Mouse (Mus musculus) yolk sac, embryonic 10.5 days (tissue): Measurements from ENCODE around the gene Faf1.

Experiments
- DNase-seq: peaks from one replicate; pipeline ENCODE4 v3.0.0-alpha.2; 2017; ENCODE audit warnings: low spot score

The Faf1 gene

GRCm38 (mm10) chr4:109676218-109677215, at the start of gene Faf1:
TSS of gene Faf1 (plus strand) at chr4:109676588.
- DNase-seq = peak; percentile 98

GRCm38 (mm10) chr4:109630215-109630614, 46.2 kb upstream of the Faf1 start:
- no peak for DNase-seq

- no peak for DNase-seq
Observed at GRCm38 (mm10) chr4:109631029-109631428, 45.4 kb upstream of the Faf1 start.

- no peak for DNase-seq
Observed at GRCm38 (mm10) chr4:109634971-109635370, 41.4 kb upstream of the Faf1 start.

GRCm38 (mm10) chr4:109639356-109639755, 37.0 kb upstream of the Faf1 start:
- no peak for DNase-seq

GRCm38 (mm10) chr4:109640141-109640540, 36.2 kb upstream of the Faf1 start:
- DNase-seq = peak; percentile 42

GRCm38 (mm10) chr4:109641451-109641850, 34.9 kb upstream of the Faf1 start:
- DNase-seq = no peak

- DNase-seq = no peak
Observed at GRCm38 (mm10) chr4:109647281-109647680, 29.1 kb upstream of the Faf1 start.

GRCm38 (mm10) chr4:109649331-109649730, 27.1 kb upstream of the Faf1 start:
- no peak for DNase-seq

GRCm38 (mm10) chr4:109653251-109653650, 23.1 kb upstream of the Faf1 start:
- DNase-seq = no peak

GRCm38 (mm10) chr4:109654701-109655100, 21.7 kb upstream of the Faf1 start:
- no peak for DNase-seq

GRCm38 (mm10) chr4:109655738-109656137, 20.6 kb upstream of the Faf1 start:
- DNase-seq = no peak

- no peak for DNase-seq
Observed at GRCm38 (mm10) chr4:109656301-109656700, 20.1 kb upstream of the Faf1 start.

GRCm38 (mm10) chr4:109657021-109657850, 19.2 kb upstream of the Faf1 start:
- peak; percentile 46 for DNase-seq

GRCm38 (mm10) chr4:109657851-109658500, 18.4 kb upstream of the Faf1 start:
- DNase-seq = no peak

GRCm38 (mm10) chr4:109658826-109659225, 17.6 kb upstream of the Faf1 start:
- no peak for DNase-seq

- no peak for DNase-seq
Observed at GRCm38 (mm10) chr4:109659571-109659970, 16.8 kb upstream of the Faf1 start.

GRCm38 (mm10) chr4:109660568-109660967, 15.8 kb upstream of the Faf1 start:
- no peak for DNase-seq

GRCm38 (mm10) chr4:109661183-109661582, 15.2 kb upstream of the Faf1 start:
- DNase-seq = no peak

- no peak for DNase-seq
Observed at GRCm38 (mm10) chr4:109662271-109662670, 14.1 kb upstream of the Faf1 start.

GRCm38 (mm10) chr4:109664091-109664490, 12.3 kb upstream of the Faf1 start:
- DNase-seq = no peak
